Mouse (Mus musculus): ENCODE measurements around the gene Slc35g1.

GRCm38 (mm10) chr19:38418819-38419423 lies 23.1 kb downstream of the Slc35g1 start:
- TF ChIP-seq CTCF (IDR thresholded peaks at IDR 0.05; ENCODE audit: control insufficient read depth, insufficient read depth, insufficient replicate concordance, low read depth, low read length) = no peak
- no peak for TF ChIP-seq POLR2A (IDR thresholded peaks at IDR 0.05; ENCODE audit: control insufficient read depth, low read depth, low read length)

Measured in testis, adult 2 months (tissue).